Mouse (Mus musculus) hindbrain, embryonic 15.5 days (tissue): Measurements from ENCODE around the gene Slc17a5. TPM values are rescaled to one million over a fixed set of nuclear protein-coding genes. Genes with fewer than 3 reads are reported as not detected.

Source experiments
- ATAC-seq: fragments of 200-750 bp; cut with Nextera tagmentation; 2 replicates; pipeline ENCODE4 v1.8.0; 2017; ENCODE audit warnings: low read depth, moderate number of reproducible peaks, moderate TSS enrichment; ENCODE audit not compliant: low FRiP score
- H3K27ac ChIP-seq: fragments of 300-500 bp; sonication (generic); replicated peaks from 2 replicates; pipeline ENCODE4 v1.5.1; 2015; ENCODE audit warnings: mild to moderate bottlenecking, inconsistent platforms
- H3K27me3 ChIP-seq: fragments of 300-500 bp; sonication (generic); 2 replicates; pipeline ENCODE4 v1.6.1; 2015; ENCODE audit warnings: control low read depth, inconsistent platforms
- H3K36me3 ChIP-seq: fragments of 300-500 bp; sonication (generic); 2 replicates; pipeline ENCODE4 v1.6.1; 2015; ENCODE audit warnings: control low read depth, inconsistent platforms
- H3K4me1 ChIP-seq: fragments of 300-500 bp; sonication (generic); replicated peaks from 2 replicates; pipeline ENCODE4 v1.6.1; 2015; ENCODE audit warnings: control low read depth, inconsistent platforms
- H3K4me2 ChIP-seq: fragments of 300-500 bp; sonication (generic); 2 replicates; pipeline ENCODE4 v1.6.1; 2015; ENCODE audit warnings: moderate library complexity, mild to moderate bottlenecking, inconsistent platforms
- H3K4me3 ChIP-seq: fragments of 300-500 bp; sonication (generic); 2 replicates; pipeline ENCODE4 v1.5.1; 2015; ENCODE audit warnings: mild to moderate bottlenecking, inconsistent platforms
- H3K9ac ChIP-seq: fragments of 300-500 bp; sonication (generic); 2 replicates; pipeline ENCODE4 v1.6.1; 2015; ENCODE audit warnings: inconsistent platforms
- H3K9me3 ChIP-seq: fragments of 300-500 bp; sonication (generic); 2 replicates; pipeline ENCODE4 v1.6.1; 2016; ENCODE audit warnings: control low read depth, inconsistent platforms
- WGBS: fragments of 180-500 bp; shearing (Covaris S2); methylation state at CpG from one replicate; pipeline ENCODE4 v1.1.7; 2015; 5-methylcytosine and 5-hydroxymethylcytosine counted together
- polyA plus RNA-seq: library from polyadenylated mRNA; unstranded; fragments of >200 nt; fragmentation: Nextera tagmentation; extraction: Ambion mirVana; gene quantifications from 2 replicates; pipeline ENCODE4 v1.2.1, GENCODE M21; 2015

Gene Slc17a5
- polyA plus RNA-seq, 1 experiment from 2014 or later = 15.4 TPM

DNA sequence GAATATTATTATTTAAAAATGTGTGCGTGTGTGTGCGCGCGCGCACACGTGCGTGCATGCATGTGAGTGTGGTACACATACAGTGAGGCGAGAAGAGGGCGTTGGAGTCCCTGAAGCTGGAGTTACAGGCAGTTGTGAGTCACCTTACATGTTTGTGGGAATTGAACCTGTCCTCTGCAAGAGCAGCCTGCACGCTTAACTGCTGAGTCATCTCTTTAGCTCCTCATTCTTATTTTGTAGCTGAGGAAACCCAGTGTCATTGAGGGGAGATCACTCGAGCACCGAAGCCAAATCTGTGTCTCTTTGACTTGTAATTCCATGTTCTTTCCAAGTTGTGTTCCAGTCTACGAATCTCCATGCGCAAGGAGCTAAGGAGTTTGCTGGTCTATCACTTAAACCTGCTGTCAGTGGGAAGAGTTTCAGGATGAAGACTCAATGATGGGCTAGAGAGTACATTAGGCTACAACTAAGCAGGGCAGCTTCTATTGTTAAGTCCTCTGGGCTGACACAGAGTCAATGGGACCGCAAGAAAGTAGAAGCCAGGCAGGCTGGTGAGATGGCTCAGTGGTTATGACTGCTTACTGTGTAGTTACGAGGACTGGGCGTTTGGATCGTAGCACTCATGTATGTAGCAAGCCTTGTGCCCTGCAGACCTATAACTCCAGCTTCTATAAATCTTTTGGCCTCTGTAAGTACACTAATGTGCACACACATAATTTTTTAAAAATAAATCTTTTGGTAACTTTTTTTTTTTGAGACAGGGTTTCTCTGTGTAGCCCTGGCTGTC, 8.1 kb upstream of the Slc17a5 start:
- no peaks in the 10 kb centered on the region for H3K27me3 ChIP-seq
- no peaks in the 10 kb centered on the region for H3K36me3 ChIP-seq
- H3K9ac ChIP-seq = no peak overlapping the region
- no peaks in the 10 kb centered on the region for H3K9me3 ChIP-seq
- 92% methylated on average over 18 of the region's 18 CpGs for WGBS
- H3K4me3 ChIP-seq = no peak overlapping the region
- H3K27ac ChIP-seq = no peak overlapping the region
- no peak for ATAC-seq
- no peak overlapping the region for H3K4me2 ChIP-seq
- no peaks in the 10 kb centered on the region for H3K4me1 ChIP-seq

- WGBS = 87% methylated on average over 3 of the region's 3 CpGs
- Histone ChIP-seq H3K27me3 (no peaks in the 10 kb centered on the region), H3K9ac (no peak overlapping the region), H3K4me1 (no peaks in the 10 kb centered on the region), H3K4me3 (no peak overlapping the region), H3K27ac (no peak overlapping the region), H3K36me3 (no peaks in the 10 kb centered on the region), H3K4me2 (no peak overlapping the region), H3K9me3 (no peaks in the 10 kb centered on the region)
- no peak for ATAC-seq
Observed at GRCm38 (mm10) chr9:78595257-78595656, 7.4 kb upstream of the Slc17a5 start.

- Histone ChIP-seq H3K9ac (no peak overlapping the region), H3K4me2 (no peak overlapping the region), H3K9me3 (no peaks in the 10 kb centered on the region), H3K27ac (no peak overlapping the region), H3K27me3 (no peaks in the 10 kb centered on the region), H3K36me3 (no peaks in the 10 kb centered on the region), H3K4me1 (peaks cover 11% of the 10 kb centered on the region; the same call in 1 of the 2 replicates), H3K4me3 (no peak overlapping the region)
- no peak for ATAC-seq
- WGBS = 91% methylated on average over 2 of the region's 2 CpGs
Observed at GRCm38 (mm10) chr9:78590471-78590870, 2.6 kb upstream of the Slc17a5 start.

DNA sequence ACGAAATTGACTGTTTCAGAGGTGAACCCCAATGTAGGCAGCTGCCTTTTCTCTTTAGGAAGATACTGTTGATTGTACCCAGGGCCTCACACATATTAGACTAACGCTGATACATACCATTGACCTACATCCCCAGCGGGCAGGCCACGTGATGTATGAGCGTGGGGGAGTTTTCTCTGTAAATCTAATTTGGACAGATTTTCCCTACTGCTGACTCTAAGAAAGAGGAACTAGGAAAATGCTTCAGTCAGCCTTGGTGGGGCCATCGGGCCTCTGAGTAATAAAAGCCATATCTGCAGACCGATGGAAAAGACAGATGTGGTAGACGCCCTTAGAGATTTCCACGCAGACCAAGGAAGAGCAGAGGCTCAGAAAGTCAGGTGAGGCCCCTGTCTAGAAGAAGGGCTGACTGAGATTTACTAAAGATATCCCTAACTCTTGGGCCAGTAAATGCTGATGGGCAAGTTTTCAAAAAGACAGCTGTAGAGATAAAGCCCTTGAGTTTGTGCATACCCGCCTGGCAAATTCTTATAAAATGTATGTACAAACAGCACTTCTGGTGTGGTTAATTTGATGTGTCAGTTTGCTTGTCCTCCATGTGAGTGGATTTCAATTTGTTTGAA, 681 bp upstream of the Slc17a5 start:
- H3K27me3 ChIP-seq = no peaks in the 10 kb centered on the region
- ATAC-seq = peak; percentile 64
- H3K36me3 ChIP-seq = peaks cover 4% of the 10 kb centered on the region; the same call in 1 of the 2 replicates
- WGBS = 76% methylated on average over 10 of the region's 10 CpGs
- peak overlapping the region; percentile 77 for H3K27ac ChIP-seq
- H3K9me3 ChIP-seq = no peaks in the 10 kb centered on the region
- peak overlapping the region; percentile 58 for H3K4me2 ChIP-seq
- peak overlapping the region; percentile 75 for H3K9ac ChIP-seq
- peaks cover 11% of the 10 kb centered on the region; the same call in 1 of the 2 replicates for H3K4me1 ChIP-seq
- peak overlapping the region; percentile 71 for H3K4me3 ChIP-seq

- H3K4me2 ChIP-seq = peak overlapping the region; percentile 58
- WGBS = 3% methylated on average over 31 of the region's 31 CpGs
- H3K36me3 ChIP-seq = peaks cover 4% of the 10 kb centered on the region; the same call in 1 of the 2 replicates
Observed at GRCm38 (mm10) chr9:78587218-78587883, 490 bp downstream of the Slc17a5 start.

GRCm38 (mm10) chr9:78579644-78580396, 8.0 kb downstream of the Slc17a5 start:
- Histone ChIP-seq H3K27ac (no peak overlapping the region), H3K27me3 (no peaks in the 10 kb centered on the region), H3K9ac (no peak overlapping the region), H3K36me3 (peaks cover 17% of the 10 kb centered on the region), H3K9me3 (no peaks in the 10 kb centered on the region), H3K4me1 (no peaks in the 10 kb centered on the region), H3K4me2 (no peak overlapping the region), H3K4me3 (no peak overlapping the region)
- ATAC-seq = no peak
- 60% methylated on average over 10 of the region's 10 CpGs for WGBS

More at GRCm38 (mm10) chr9:78587218-78587883, 490 bp downstream of the Slc17a5 start:
- ATAC-seq = peak; percentile 77
- Histone ChIP-seq H3K4me3 (peak overlapping the region; percentile 71), H3K9ac (peak overlapping the region; percentile 75), H3K9me3 (no peaks in the 10 kb centered on the region), H3K4me1 (peaks cover 11% of the 10 kb centered on the region; the same call in 1 of the 2 replicates), H3K27me3 (no peaks in the 10 kb centered on the region), H3K27ac (peak overlapping the region; percentile 77)

DNA sequence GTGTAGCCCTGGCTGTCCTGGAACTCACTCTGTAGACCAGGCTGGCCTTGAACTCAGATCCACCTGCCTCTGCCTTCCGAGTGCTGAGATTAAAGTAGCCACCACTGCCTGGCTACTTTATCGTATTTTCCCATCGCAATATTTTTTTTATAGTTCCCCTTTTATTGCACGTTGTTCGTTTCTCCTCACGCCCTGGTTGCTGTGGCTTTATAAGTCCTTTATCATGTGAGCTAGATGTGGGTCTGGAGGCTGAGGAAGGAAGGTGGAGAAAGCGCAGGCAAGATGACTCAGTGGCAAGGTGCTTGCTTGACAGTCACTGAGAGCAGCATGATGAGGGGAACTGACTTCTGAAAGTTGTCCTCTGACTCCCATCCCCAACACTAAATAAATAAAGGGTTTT, 9.0 kb downstream of the Slc17a5 start:
- Histone ChIP-seq H3K36me3 (peaks cover 20% of the 10 kb centered on the region), H3K27ac (no peak overlapping the region), H3K4me1 (no peaks in the 10 kb centered on the region), H3K4me3 (no peak overlapping the region), H3K9me3 (no peaks in the 10 kb centered on the region), H3K27me3 (no peaks in the 10 kb centered on the region), H3K9ac (no peak overlapping the region), H3K4me2 (no peak overlapping the region)
- no peak for ATAC-seq
- 95% methylated on average over 7 of the region's 7 CpGs for WGBS

GRCm38 (mm10) chr9:78576466-78576865, 11.4 kb downstream of the Slc17a5 start:
- H3K27me3 ChIP-seq = no peaks in the 10 kb centered on the region
- 94% methylated on average over 5 of the region's 5 CpGs for WGBS
- ATAC-seq = no peak

DNA sequence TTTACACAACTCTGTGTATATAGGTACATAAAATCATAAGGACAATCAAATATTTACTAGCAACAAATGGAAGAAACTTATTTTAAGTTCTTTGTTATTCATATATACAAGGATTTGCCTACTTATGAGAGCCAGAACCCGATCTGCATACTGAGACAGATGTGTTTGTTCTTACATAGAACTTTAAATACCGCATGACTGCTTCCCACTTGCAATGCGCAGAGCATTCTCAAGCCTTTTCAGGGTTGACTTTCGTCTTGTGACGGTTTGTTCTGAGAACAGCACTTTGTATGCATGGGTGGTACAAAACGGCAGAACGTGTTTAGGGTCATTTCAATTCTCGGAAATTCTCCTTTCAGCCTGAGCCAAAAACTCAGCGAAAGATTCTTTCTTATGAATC, 17.9 kb downstream of the Slc17a5 start:
- H3K36me3 ChIP-seq = peaks cover 25% of the 10 kb centered on the region
- H3K9me3 ChIP-seq = no peaks in the 10 kb centered on the region
- no peak overlapping the region for H3K9ac ChIP-seq
- no peaks in the 10 kb centered on the region for H3K27me3 ChIP-seq
- no peak for ATAC-seq
- WGBS = 81% methylated on average over 9 of the region's 9 CpGs
- no peak overlapping the region for H3K27ac ChIP-seq
- no peaks in the 10 kb centered on the region for H3K4me1 ChIP-seq
- H3K4me3 ChIP-seq = no peak overlapping the region
- no peak overlapping the region for H3K4me2 ChIP-seq

More at GRCm38 (mm10) chr9:78576466-78576865, 11.4 kb downstream of the Slc17a5 start:
- Histone ChIP-seq H3K36me3 (peaks cover 27% of the 10 kb centered on the region), H3K9ac (no peak overlapping the region), H3K27ac (no peak overlapping the region), H3K4me3 (no peak overlapping the region), H3K4me2 (no peak overlapping the region), H3K4me1 (no peaks in the 10 kb centered on the region), H3K9me3 (no peaks in the 10 kb centered on the region)

DNA sequence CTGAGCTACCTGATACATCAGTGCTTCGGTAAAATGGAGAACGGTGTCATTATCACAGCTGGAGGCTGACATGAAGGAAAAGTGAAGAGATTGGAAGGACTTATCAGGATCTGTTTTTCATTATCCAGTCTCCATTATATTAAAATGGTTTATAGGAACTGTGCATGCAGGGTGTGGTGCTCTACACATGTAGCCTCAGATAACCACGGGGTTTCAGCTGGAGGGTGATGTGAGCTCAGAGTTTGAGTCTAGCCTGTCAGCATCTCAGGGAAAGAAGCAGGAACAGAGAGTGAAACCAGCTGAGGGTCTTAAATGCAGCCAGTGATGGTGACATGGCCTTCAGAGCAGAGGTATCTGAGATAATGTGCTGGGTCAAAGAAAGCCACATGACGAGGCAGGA, 28.4 kb downstream of the Slc17a5 start:
- Histone ChIP-seq H3K4me2 (no peak overlapping the region), H3K27me3 (no peaks in the 10 kb centered on the region), H3K36me3 (0 out of 2 replicates have a peak, but pooled peaks cover 3% of the 10 kb centered on the region), H3K4me1 (no peaks in the 10 kb centered on the region), H3K27ac (no peak overlapping the region), H3K9ac (no peak overlapping the region), H3K9me3 (no peaks in the 10 kb centered on the region), H3K4me3 (no peak overlapping the region)
- WGBS = 87% methylated on average over 4 of the region's 4 CpGs
- no peak for ATAC-seq

DNA sequence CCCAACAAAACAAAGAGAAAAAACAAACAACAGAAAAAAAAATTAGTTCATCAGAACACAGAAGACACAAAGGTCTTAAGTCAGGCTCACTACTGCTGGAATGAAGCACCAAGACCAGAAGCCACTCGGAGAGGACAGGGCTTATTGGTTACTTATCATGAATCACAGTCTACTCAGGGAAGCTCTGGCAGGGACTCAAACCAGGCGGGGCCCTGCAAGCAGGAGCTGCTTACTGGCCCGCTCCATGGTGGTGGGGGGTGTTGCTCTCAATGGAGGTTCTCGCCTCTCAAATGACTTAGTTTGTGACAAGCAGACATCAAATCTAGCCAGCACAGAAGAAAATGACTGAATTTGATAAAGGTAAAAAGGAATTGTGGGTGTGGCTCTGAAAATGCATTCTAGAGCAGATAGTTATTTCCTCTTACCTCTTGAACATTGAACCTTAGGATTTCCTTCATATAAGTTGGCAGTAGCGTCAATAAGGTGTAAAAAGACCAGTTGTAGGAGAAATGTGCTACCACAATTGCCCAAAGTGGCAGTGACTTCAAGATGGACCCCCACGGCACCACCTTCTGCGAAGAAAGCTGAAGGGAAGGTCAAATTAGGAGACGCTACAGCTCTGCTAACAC, 29.1 kb downstream of the Slc17a5 start:
- Histone ChIP-seq H3K27ac (no peak overlapping the region), H3K4me3 (no peak overlapping the region), H3K27me3 (no peaks in the 10 kb centered on the region), H3K9ac (no peak overlapping the region), H3K4me2 (no peak overlapping the region), H3K4me1 (no peaks in the 10 kb centered on the region), H3K9me3 (no peaks in the 10 kb centered on the region), H3K36me3 (0 out of 2 replicates have a peak, but pooled peaks cover 3% of the 10 kb centered on the region)
- 84% methylated on average over 8 of the region's 8 CpGs for WGBS
- no peak for ATAC-seq
